Mouse (Mus musculus): ENCODE data around the gene Dido1. TPM values are rescaled to one million over a fixed set of nuclear protein-coding genes. Genes with fewer than 3 reads are reported as not detected.

Dido1 gene
- 41.4 and 43.6 TPM in 2 replicates for polyA plus RNA-seq (2016; fragmentation: Nextera tagmentation; extraction: Ambion mirVana)

- no peaks in the 10 kb centered on the region for H3K9me3 ChIP-seq
- WGBS, result under 1% methylated on average over 31 of the region's 43 CpGs
- H3K4me2 ChIP-seq (replicated peaks), result peak within 1 kb of the TSS; percentile 86
- H3K27ac ChIP-seq (replicated peaks), result peak within 1 kb of the TSS; percentile 84
- peaks cover 21% of the 10 kb centered on the region for H3K4me1 ChIP-seq
- H3K9ac ChIP-seq (replicated peaks), result peak within 1 kb of the TSS; percentile 99
- peak; percentile 91 for ATAC-seq (ENCODE audit: low FRiP score, low read depth)
- peak within 1 kb of the TSS; percentile 100 for H3K4me3 ChIP-seq
- H3K27me3 ChIP-seq, result no peaks in the 10 kb centered on the region
- H3K36me3 ChIP-seq, result peaks cover 24% of the 10 kb centered on the region
These were observed at the start of gene Dido1, which contains the start of gene Gid8 for GRCm38 (mm10) chr2:180709923-180710272. Dido1 (minus strand) TSS chr2:180709999. Gid8 (plus strand) TSS chr2:180710117.

- Histone ChIP-seq H3K4me3 (no peak overlapping the region), H3K27me3 (peaks cover 13% of the 10 kb centered on the region; the same call in 1 of the 2 replicates), H3K4me1 (peaks cover 24% of the 10 kb centered on the region; the same call in 1 of the 2 replicates), H3K9me3 (no peaks in the 10 kb centered on the region), H3K27ac (replicated peaks) (peak overlapping the region; percentile 86), H3K36me3 (no peaks in the 10 kb centered on the region), H3K9ac (replicated peaks) (peak overlapping the region; percentile 31; the same call in 1 of the 2 replicates), H3K4me2 (replicated peaks) (peak overlapping the region; percentile 2)
- peak; percentile 93 for ATAC-seq (ENCODE audit: low FRiP score, low read depth)
- 35% methylated on average over 15 of the region's 15 CpGs for WGBS
These were observed 48.9 kb upstream of the Dido1 start for GRCm38 (mm10) chr2:180758513-180759263.

- Histone ChIP-seq H3K36me3 (no peaks in the 10 kb centered on the region), H3K27ac (replicated peaks) (no peak overlapping the region), H3K9me3 (no peaks in the 10 kb centered on the region), H3K4me3 (no peak overlapping the region), H3K4me2 (replicated peaks) (no peak overlapping the region), H3K4me1 (peaks cover 24% of the 10 kb centered on the region; the same call in 1 of the 2 replicates), H3K9ac (replicated peaks) (no peak overlapping the region), H3K27me3 (peaks cover 19% of the 10 kb centered on the region; the same call in 1 of the 2 replicates)
- WGBS, result 23% methylated on average over 2 of the region's 2 CpGs
- ATAC-seq (ENCODE audit: low FRiP score, low read depth), result no peak
These were observed 47.0 kb upstream of the Dido1 start for GRCm38 (mm10) chr2:180756786-180757185.

- no peak overlapping the region for H3K4me3 ChIP-seq
- H3K9ac ChIP-seq (replicated peaks), result no peak overlapping the region
- no peak for ATAC-seq (ENCODE audit: low FRiP score, low read depth)
- no peaks in the 10 kb centered on the region for H3K9me3 ChIP-seq
- no peak overlapping the region for H3K4me2 ChIP-seq (replicated peaks)
- peaks cover 24% of the 10 kb centered on the region; the same call in 1 of the 2 replicates for H3K4me1 ChIP-seq
- 0 out of 2 replicates have a peak, but pooled peaks cover 11% of the 10 kb centered on the region for H3K27me3 ChIP-seq
- 0 out of 2 replicates have a peak overlapping the region, but pooled peaks have one; percentile 17 for H3K27ac ChIP-seq (replicated peaks)
- 4% methylated on average over 8 of the region's 8 CpGs for WGBS
- no peaks in the 10 kb centered on the region for H3K36me3 ChIP-seq
These were observed 46.1 kb upstream of the Dido1 start for GRCm38 (mm10) chr2:180755896-180756295.

- 62% methylated on average over 5 of the region's 5 CpGs for WGBS
- ATAC-seq (ENCODE audit: low FRiP score, low read depth), result no peak
- Histone ChIP-seq H3K9ac (replicated peaks) (no peak overlapping the region), H3K36me3 (no peaks in the 10 kb centered on the region), H3K4me2 (replicated peaks) (no peak overlapping the region), H3K27ac (replicated peaks) (0 out of 2 replicates have a peak overlapping the region, but pooled peaks have one; percentile 17), H3K4me1 (peaks cover 24% of the 10 kb centered on the region; the same call in 1 of the 2 replicates), H3K27me3 (0 out of 2 replicates have a peak, but pooled peaks cover 11% of the 10 kb centered on the region), H3K4me3 (no peak overlapping the region), H3K9me3 (no peaks in the 10 kb centered on the region)
These were observed 45.3 kb upstream of the Dido1 start for GRCm38 (mm10) chr2:180754976-180755688.

GRCm38 (mm10) chr2:180748904-180749303 is 39.1 kb upstream of the Dido1 start:
- no peak overlapping the region for H3K27ac ChIP-seq (replicated peaks)
- WGBS, result 65% methylated on average over 5 of the region's 5 CpGs
- ATAC-seq (ENCODE audit: low FRiP score, low read depth), result no peak

GRCm38 (mm10) chr2:180746569-180747192 is 36.9 kb upstream of the Dido1 start:
- ATAC-seq (ENCODE audit: low FRiP score, low read depth), result no peak
- Histone ChIP-seq H3K9ac (replicated peaks) (no peak overlapping the region), H3K27me3 (no peaks in the 10 kb centered on the region), H3K4me3 (no peak overlapping the region), H3K4me2 (replicated peaks) (no peak overlapping the region), H3K9me3 (no peaks in the 10 kb centered on the region), H3K4me1 (peaks cover 13% of the 10 kb centered on the region), H3K36me3 (no peaks in the 10 kb centered on the region), H3K27ac (replicated peaks) (no peak overlapping the region)
- WGBS, result 32% methylated on average over 5 of the region's 5 CpGs

More at GRCm38 (mm10) chr2:180748904-180749303, 39.1 kb upstream of the Dido1 start:
- H3K9me3 ChIP-seq, result no peaks in the 10 kb centered on the region
- H3K4me2 ChIP-seq (replicated peaks), result no peak overlapping the region
- H3K9ac ChIP-seq (replicated peaks), result no peak overlapping the region
- no peak overlapping the region for H3K4me3 ChIP-seq
- H3K36me3 ChIP-seq, result no peaks in the 10 kb centered on the region
- H3K4me1 ChIP-seq, result peaks cover 13% of the 10 kb centered on the region
- H3K27me3 ChIP-seq, result 0 out of 2 replicates have a peak, but pooled peaks cover 6% of the 10 kb centered on the region

- Histone ChIP-seq H3K27me3 (no peaks in the 10 kb centered on the region), H3K36me3 (no peaks in the 10 kb centered on the region), H3K27ac (replicated peaks) (no peak overlapping the region), H3K9ac (replicated peaks) (no peak overlapping the region), H3K4me3 (no peak overlapping the region), H3K9me3 (no peaks in the 10 kb centered on the region), H3K4me2 (replicated peaks) (no peak overlapping the region), H3K4me1 (peaks cover 13% of the 10 kb centered on the region)
- ATAC-seq (ENCODE audit: low FRiP score, low read depth), result peak; percentile 66
- 38% methylated on average over 17 of the region's 17 CpGs for WGBS
These were observed 35.6 kb upstream of the Dido1 start for GRCm38 (mm10) chr2:180745248-180745927.

GRCm38 (mm10) chr2:180743321-180743720 is 33.5 kb upstream of the Dido1 start:
- H3K4me3 ChIP-seq, result no peak overlapping the region
- no peak overlapping the region for H3K27ac ChIP-seq (replicated peaks)
- H3K9me3 ChIP-seq, result no peaks in the 10 kb centered on the region
- no peaks in the 10 kb centered on the region for H3K27me3 ChIP-seq
- 89% methylated on average over 2 of the region's 2 CpGs for WGBS
- peaks cover 9% of the 10 kb centered on the region for H3K4me1 ChIP-seq
- no peak overlapping the region for H3K4me2 ChIP-seq (replicated peaks)
- no peak overlapping the region for H3K9ac ChIP-seq (replicated peaks)
- no peak for ATAC-seq (ENCODE audit: low FRiP score, low read depth)
- H3K36me3 ChIP-seq, result no peaks in the 10 kb centered on the region

- H3K9me3 ChIP-seq, result no peaks in the 10 kb centered on the region
- H3K27ac ChIP-seq (replicated peaks), result no peak overlapping the region
- no peak for ATAC-seq (ENCODE audit: low FRiP score, low read depth)
These were observed 33.0 kb upstream of the Dido1 start for GRCm38 (mm10) chr2:180742820-180743219.

GRCm38 (mm10) chr2:180741421-180741820 is 31.6 kb upstream of the Dido1 start:
- H3K36me3 ChIP-seq, result no peaks in the 10 kb centered on the region
- H3K4me1 ChIP-seq, result peaks cover 3% of the 10 kb centered on the region; the same call in 1 of the 2 replicates
- no peak overlapping the region for H3K4me3 ChIP-seq
- no peak overlapping the region for H3K27ac ChIP-seq (replicated peaks)
- ATAC-seq (ENCODE audit: low FRiP score, low read depth), result no peak
- no peak overlapping the region for H3K9ac ChIP-seq (replicated peaks)
- H3K27me3 ChIP-seq, result no peaks in the 10 kb centered on the region
- H3K4me2 ChIP-seq (replicated peaks), result no peak overlapping the region
- 85% methylated on average over 7 of the region's 7 CpGs for WGBS
- H3K9me3 ChIP-seq, result no peaks in the 10 kb centered on the region

More at GRCm38 (mm10) chr2:180742820-180743219, 33.0 kb upstream of the Dido1 start:
- Histone ChIP-seq H3K36me3 (no peaks in the 10 kb centered on the region), H3K4me2 (replicated peaks) (no peak overlapping the region), H3K27me3 (no peaks in the 10 kb centered on the region), H3K4me1 (peaks cover 9% of the 10 kb centered on the region), H3K9ac (replicated peaks) (no peak overlapping the region), H3K4me3 (no peak overlapping the region)
- 87% methylated on average over 6 of the region's 6 CpGs for WGBS

Measured in midbrain, embryonic 12.5 days (tissue).